Mouse (Mus musculus) gastrocnemius, adult 2 months (tissue): ENCODE results near the gene Cbfa2t3. TPM values are rescaled to one million over a fixed set of nuclear protein-coding genes. Genes with fewer than 3 reads are reported as not detected.
A peak's percentile ranks its signal among the peaks of the same experiment; 100 is the strongest.

ENCODE experiments used
- DNase-seq: peaks from one replicate; pipeline ENCODE4 v3.0.0; 2022
- H3K27ac ChIP-seq: fragments of 200-600 bp; 2 replicates; pipeline ENCODE4 v1.8.1; 2022; ENCODE audit warnings: mild to moderate bottlenecking
- H3K4me3 ChIP-seq: fragments of 200-600 bp; 2 replicates; pipeline ENCODE4 v1.8.1; 2022; ENCODE audit warnings: mild to moderate bottlenecking, moderate library complexity
- CTCF ChIP-seq: fragments of 200-600 bp; IDR thresholded peaks from 2 replicates; pipeline ENCODE4 v1.8.1; 2022; ENCODE audit warnings: antibody characterized with exemption, mild to moderate bottlenecking, moderate library complexity
- intact Hi-C: fragments of 180-260 bp; cut with DNase I; formaldehyde crosslinking; loops from one replicate; pipeline ENCODE4 v1.15.1; 2025
- total RNA-seq, 2 experiments: library from RNA; stranded (reverse); gene quantifications; 2 replicates each; pipeline ENCODE4 v1.2.3; 2021

Cbfa2t3 gene
- total RNA-seq, 2 experiments from 2014 or later, result 18.8 to 23.4 TPM

- DNase-seq, result peak; percentile 88
- intact Hi-C loops, result loop anchor here (1.0 to 2.0 kb wide), 3 partner anchors 60 to 152 kb away; partner anchors contain the start of gene Acsf3
- Histone ChIP-seq H3K4me3 (peak overlapping the region; percentile 94), H3K27ac (peak overlapping the region; percentile 92)
- peak; percentile 100; the same call in 1 of the 2 replicates for TF ChIP-seq CTCF
Measured at GRCm38 (mm10) chr8:122678061-122678895, 20.6 kb downstream of the Cbfa2t3 start.

- no peak for TF ChIP-seq CTCF
- Histone ChIP-seq H3K4me3 (peak overlapping the region; percentile 94), H3K27ac (peak overlapping the region; percentile 92)
- peak; percentile 48 for DNase-seq
- intact Hi-C loops, result loop anchor here (1.0 to 2.0 kb wide), 3 partner anchors 59 to 153 kb away; partner anchors contain the start of gene Acsf3
Measured at GRCm38 (mm10) chr8:122677481-122678021, 21.4 kb downstream of the Cbfa2t3 start.

DNA sequence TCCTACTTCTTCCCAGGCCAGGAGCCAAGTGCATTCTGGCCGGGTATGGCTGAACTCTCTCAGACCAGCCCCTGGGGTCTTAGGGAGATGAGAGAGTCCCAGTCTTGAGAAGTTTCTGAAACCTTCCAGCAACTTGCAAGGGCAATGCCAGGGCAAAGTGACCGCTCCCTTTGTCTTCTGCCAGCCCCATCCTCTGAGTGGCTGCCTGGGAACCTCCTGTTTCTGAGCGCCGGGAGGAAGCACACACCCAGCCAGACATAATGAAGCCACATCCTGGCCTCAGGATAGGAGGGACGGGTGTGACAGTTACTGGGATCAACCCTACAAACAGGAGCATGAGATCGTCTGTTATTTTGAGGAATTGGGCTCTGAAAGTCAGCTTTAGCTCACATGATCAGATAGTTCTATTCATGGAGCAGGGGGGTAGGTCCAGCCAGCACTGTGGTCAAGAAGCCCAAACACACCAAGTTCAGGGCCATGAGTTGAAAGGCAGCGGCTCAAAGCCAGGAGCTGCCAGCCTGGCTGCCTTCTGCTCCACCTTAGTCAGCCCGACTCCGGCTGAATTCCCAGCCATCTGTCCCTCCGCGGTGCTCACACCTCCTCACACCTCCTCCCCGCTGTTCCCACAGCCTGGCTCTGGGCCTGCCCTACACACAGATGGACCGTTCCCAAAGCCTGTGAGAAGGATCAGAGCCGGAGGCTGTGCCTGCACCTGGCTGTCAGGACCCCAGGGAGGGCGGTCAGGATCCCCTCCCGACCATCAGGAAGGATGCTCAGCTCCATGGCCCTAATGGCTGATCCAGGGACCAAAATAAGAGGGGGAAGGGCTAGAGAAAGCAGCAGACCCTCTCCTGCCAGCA, 22.1 kb downstream of the Cbfa2t3 start:
- Histone ChIP-seq H3K4me3 (peak overlapping the region; percentile 94), H3K27ac (peak overlapping the region; percentile 92)
- intact Hi-C loops, result no loop called here
- DNase-seq, result peak; percentile 73
- no peak for TF ChIP-seq CTCF

DNA sequence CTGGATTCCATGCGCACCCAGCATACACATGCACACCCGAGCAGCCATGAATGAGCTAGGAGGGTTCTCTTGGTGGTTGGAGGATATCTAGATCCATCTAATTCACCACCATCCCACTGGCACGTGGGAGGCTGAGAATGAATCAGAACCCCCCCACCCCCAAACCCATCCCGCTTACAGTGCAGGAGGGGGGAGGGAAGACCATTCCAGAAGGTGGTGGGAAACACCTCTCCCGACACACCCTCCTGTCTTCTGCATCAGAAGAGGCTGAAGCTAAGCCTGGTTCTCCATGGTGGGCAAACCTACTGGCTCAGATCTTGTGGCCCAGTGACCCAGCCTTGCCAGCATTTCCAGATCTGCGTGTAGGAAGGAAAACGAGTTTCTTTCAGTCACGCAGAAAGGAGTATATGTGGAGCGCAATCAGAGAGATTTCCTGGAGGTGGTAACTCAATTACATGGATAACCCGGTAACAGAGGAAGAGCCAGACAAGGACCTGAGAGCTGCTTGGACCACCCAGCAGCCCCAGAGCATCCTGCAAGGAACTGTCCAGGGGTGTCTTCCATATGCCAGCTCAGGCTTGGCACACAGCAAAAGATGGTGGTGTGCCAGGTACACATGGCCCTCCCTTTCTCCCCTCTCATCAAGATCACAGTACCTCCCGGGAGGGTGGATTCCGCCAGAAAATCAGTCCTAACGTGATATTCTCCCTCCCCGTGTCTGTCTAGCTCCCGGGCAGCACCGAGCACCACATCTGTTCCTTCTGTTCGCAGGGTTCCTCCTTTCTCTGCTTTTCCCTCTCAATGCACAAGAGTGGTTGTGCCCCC, 23.1 kb downstream of the Cbfa2t3 start:
- intact Hi-C loops, result no loop called here
- Histone ChIP-seq H3K4me3 (peak overlapping the region; percentile 94), H3K27ac (peak overlapping the region; percentile 92)
- no peak for TF ChIP-seq CTCF
- no peak for DNase-seq

- H3K4me3 ChIP-seq, result peak overlapping the region; percentile 94
- TF ChIP-seq CTCF, result peak; percentile 38; the same call in 1 of the 2 replicates
- peak overlapping the region; percentile 92 for H3K27ac ChIP-seq
- no peak for DNase-seq
- intact Hi-C loops, result no loop called here
Measured at GRCm38 (mm10) chr8:122674999-122675398, 23.9 kb downstream of the Cbfa2t3 start.

- peak overlapping the region; percentile 47 for H3K4me3 ChIP-seq
- peak overlapping the region; percentile 57 for H3K27ac ChIP-seq
- no peak for TF ChIP-seq CTCF
- peak; percentile 23 for DNase-seq
- intact Hi-C loops, result no loop called here
Measured at GRCm38 (mm10) chr8:122673989-122674388, 24.9 kb downstream of the Cbfa2t3 start.

GRCm38 (mm10) chr8:122671894-122672293, 27.0 kb downstream of the Cbfa2t3 start:
- DNase-seq, result no peak
- H3K27ac ChIP-seq, result no peak overlapping the region
- intact Hi-C loops, result no loop called here

DNA sequence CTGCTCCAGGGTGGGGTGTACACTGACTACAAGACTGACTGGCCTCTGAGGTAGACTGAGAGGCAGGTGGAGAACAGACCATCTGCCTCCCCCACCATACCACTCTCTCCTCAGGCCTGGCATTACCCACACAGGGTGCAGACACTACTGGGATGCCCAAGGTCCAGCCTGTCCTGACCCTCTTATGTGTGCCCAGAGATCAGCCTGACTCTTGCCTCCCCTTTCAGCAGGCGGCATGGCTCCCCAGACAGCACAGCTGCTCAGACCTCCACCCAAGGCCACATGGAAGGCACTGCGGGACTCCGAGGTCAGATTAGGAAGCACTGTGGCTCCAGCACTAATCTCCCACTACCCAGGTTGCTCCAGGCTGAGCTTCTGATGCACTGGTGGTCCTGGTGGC, 28.2 kb downstream of the Cbfa2t3 start:
- H3K27ac ChIP-seq, result peak overlapping the region; percentile 12; the same call in 1 of the 2 replicates
- no peak for TF ChIP-seq CTCF
- no peak overlapping the region for H3K4me3 ChIP-seq
- intact Hi-C loops, result no loop called here
- DNase-seq, result no peak

More at GRCm38 (mm10) chr8:122671894-122672293, 27.0 kb downstream of the Cbfa2t3 start:
- H3K4me3 ChIP-seq, result no peak overlapping the region
- TF ChIP-seq CTCF, result no peak

DNA sequence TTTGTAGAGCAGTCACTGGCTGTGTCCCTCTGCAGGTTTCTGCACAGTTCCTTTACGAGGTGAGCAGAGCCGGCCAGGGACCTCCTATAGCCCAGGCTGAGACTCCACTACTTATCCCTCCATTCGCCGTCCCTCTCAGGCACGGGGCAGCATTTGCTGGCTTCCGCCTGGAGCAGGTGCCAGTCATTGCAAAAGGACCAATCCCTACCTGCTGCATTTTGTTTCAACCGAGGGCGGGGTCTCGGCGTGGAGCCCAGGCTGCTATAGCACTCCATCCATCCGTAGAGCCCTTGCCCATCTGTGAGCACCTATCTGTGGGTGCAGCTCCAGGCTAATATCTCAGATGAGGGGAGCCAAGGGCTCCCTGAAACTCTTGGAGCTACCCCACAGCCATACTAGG, 28.9 kb downstream of the Cbfa2t3 start:
- no peak for DNase-seq
- no peak overlapping the region for H3K27ac ChIP-seq
- no peak overlapping the region for H3K4me3 ChIP-seq
- no peak for TF ChIP-seq CTCF
- intact Hi-C loops, result no loop called here

- intact Hi-C loops, result no loop called here
- no peak for DNase-seq
- Histone ChIP-seq H3K27ac (0 out of 2 replicates have a peak overlapping the region, but pooled peaks have one; percentile 20), H3K4me3 (no peak overlapping the region)
- TF ChIP-seq CTCF, result no peak
Measured at GRCm38 (mm10) chr8:122669370-122669769, 29.5 kb downstream of the Cbfa2t3 start.

- Histone ChIP-seq H3K27ac (peak overlapping the region; percentile 82), H3K4me3 (no peak overlapping the region)
- TF ChIP-seq CTCF, result no peak
- intact Hi-C loops, result no loop called here
- DNase-seq, result no peak
Measured at GRCm38 (mm10) chr8:122667854-122668253, 31.1 kb downstream of the Cbfa2t3 start.

GRCm38 (mm10) chr8:122666827-122667226, 32.1 kb downstream of the Cbfa2t3 start:
- intact Hi-C loops, result no loop called here
- peak overlapping the region; percentile 82 for H3K27ac ChIP-seq
- no peak for DNase-seq
- peak overlapping the region; percentile 39 for H3K4me3 ChIP-seq
- no peak for TF ChIP-seq CTCF
